22 mouse cellular contexts compared by ENCODE assay signal in the genomic region with DNA sequence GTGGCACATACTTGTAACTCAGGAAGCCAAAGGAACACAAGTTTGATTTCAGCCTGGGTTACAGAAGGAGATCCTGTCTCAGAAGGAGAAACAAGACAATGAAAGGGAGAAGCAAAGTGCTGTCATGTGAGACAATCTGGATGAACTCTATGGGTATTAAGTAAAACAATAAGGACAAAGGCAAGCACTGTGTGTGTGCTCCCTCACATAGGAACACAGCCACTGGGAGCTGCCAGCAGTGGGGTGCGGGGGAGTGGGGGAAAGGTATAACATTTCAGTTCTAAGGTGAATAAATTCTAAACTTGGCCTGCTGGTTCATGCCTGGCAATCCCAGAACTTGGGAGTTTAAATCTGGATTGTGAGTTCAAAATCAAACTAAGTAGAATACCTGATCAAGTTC.
"Had no signal": no experiment of that assay in that cellular context is flagged by ENCODE, and none has a peak within 500 bp of the region (broad histone marks: within the 10 kb centered on the region; RNA-seq: fewer than 3 reads in every experiment).

No protein-coding gene starts in this region.

- H3K4me3 ChIP-seq: limb, embryonic 12.5 days; limb, embryonic 15.5 days; liver, embryonic 15.5 days; lung, embryonic 15.5 days; megakaryocyte, embryonic 14.5 days; midbrain, embryonic 10.5 days; neural tube, embryonic 12.5 days; neural tube, embryonic 15.5 days had no signal

- H3K9ac ChIP-seq: limb, embryonic 12.5 days; limb, embryonic 15.5 days; liver, embryonic 15.5 days; lung, embryonic 15.5 days; neural tube, embryonic 12.5 days; neural tube, embryonic 15.5 days had no signal

- DNase-seq: kidney, adult 2 months; kidney, postnatal 14 days; kidney, postnatal 4 days; left cerebral cortex, postnatal 4 days; lung, adult 18-20 months; lung, postnatal 10 days; lung, postnatal 36 days; midbrain, embryonic 14.5 days; right cerebral cortex, adult 18-20 months; right cerebral cortex, postnatal 14 days; right cerebral cortex, postnatal 4 days had no signal

- H3K27me3 ChIP-seq: limb, embryonic 12.5 days; limb, embryonic 15.5 days; liver, embryonic 15.5 days; lung, embryonic 15.5 days; megakaryocyte, embryonic 14.5 days; neural tube, embryonic 12.5 days; neural tube, embryonic 15.5 days had no signal

- H3K36me3 ChIP-seq: limb, embryonic 12.5 days; limb, embryonic 15.5 days; liver, embryonic 15.5 days; lung, embryonic 15.5 days; midbrain, embryonic 10.5 days; neural tube, embryonic 12.5 days; neural tube, embryonic 15.5 days had no signal

- H3K9me3 ChIP-seq: limb, embryonic 15.5 days; liver, embryonic 15.5 days; lung, embryonic 15.5 days; neural tube, embryonic 15.5 days had no signal

- H3K4me1 ChIP-seq: limb, embryonic 12.5 days; liver, embryonic 15.5 days had no signal

- H3K27ac ChIP-seq: limb, embryonic 12.5 days; limb, embryonic 15.5 days; liver, embryonic 15.5 days; lung, embryonic 15.5 days; midbrain, embryonic 10.5 days; neural tube, embryonic 12.5 days; neural tube, embryonic 15.5 days; stomach, postnatal 0 days had no signal

- ATAC-seq: intestine, postnatal 0 days had no signal

- H3K4me2 ChIP-seq: limb, embryonic 12.5 days; limb, embryonic 15.5 days; liver, embryonic 11.5 days; liver, embryonic 15.5 days; lung, embryonic 15.5 days; neural tube, embryonic 12.5 days; neural tube, embryonic 15.5 days had no signal
